ENCODE assay signal across 17 mouse cellular contexts in the genomic region with DNA sequence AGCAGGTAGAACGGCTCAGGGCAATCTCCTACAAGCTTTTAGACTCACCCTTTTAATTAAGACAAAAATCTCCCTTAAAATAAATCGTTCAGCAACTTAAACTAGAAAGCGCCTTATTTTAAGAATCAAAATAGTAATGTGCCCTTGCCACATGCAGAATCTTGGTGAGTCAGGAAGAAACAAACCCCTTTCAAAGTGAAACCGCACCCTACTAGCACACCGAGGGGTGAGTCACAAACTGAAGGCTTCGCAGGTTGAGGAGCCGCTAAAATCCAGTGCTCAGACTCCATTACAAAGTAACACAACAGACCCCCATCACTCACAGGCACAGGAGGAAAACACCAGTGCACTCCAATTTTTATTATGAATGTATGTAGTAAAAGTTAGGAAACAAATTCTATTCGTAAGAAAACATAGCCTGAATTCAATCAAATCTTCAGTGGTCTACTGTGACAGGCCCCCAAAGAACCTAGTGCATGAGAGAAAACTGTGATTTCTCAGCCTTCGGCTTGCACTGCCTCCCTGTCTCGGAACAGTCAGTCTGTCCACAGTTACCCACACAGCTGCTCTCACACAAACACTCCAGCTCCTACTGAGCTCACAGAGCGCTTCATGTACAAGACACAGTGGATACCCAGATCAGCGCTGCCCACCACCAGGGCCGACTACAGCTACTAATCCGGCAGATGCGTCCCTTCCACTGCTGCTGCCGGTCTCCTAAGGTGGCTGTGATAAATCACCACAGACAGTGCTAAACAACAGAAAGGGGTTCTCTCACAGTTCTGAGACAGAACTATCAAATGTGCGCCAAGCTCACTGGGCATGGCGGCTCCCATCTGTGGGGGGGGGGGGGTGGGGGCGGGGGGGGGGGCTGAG. TPM values are rescaled to one million over a fixed set of nuclear protein-coding genes. Genes with fewer than 3 reads are reported as not detected.
A peak's percentile ranks its signal among the peaks of the same experiment; 100 is the strongest.
DNase-seq lines count a peak whose midpoint lies in the region; ATAC-seq lines count a peak whose summit lies in the region.
"Had no signal": no experiment of that assay in that cellular context is flagged by ENCODE, and none has a peak within 500 bp of the region (broad histone marks: within the 10 kb centered on the region; RNA-seq: fewer than 3 reads in every experiment).

No protein-coding gene starts in this region.

- no peaks in the 10 kb centered on the region for H3K27me3 ChIP-seq in liver, embryonic 11.5 days (replicated peaks; ENCODE audit: control insufficient read depth, insufficient read depth, low read length)
- H3K27me3 ChIP-seq: heart, embryonic 15.5 days; limb, embryonic 12.5 days had no signal

- no peak overlapping the region for H3K4me3 ChIP-seq in liver, embryonic 11.5 days (ENCODE audit: low read depth, low read length)
- H3K4me3 ChIP-seq: heart, embryonic 15.5 days; limb, embryonic 12.5 days had no signal

- ATAC-seq in CD4-positive, CD25-positive, alpha-beta regulatory T cell, adult 4 months, result peak; percentile 63
- ATAC-seq in liver, embryonic 11.5 days (replicated peaks; ENCODE audit: low FRiP score), result no peak
- ATAC-seq: intestine, embryonic 16.5 days had no signal

- no peaks in the 10 kb centered on the region for H3K36me3 ChIP-seq in liver, embryonic 11.5 days (ENCODE audit: control insufficient read depth, insufficient read depth, low read length)
- H3K36me3 ChIP-seq: heart, embryonic 15.5 days had no signal

- H3K27ac ChIP-seq in liver, embryonic 11.5 days (ENCODE audit: low read depth, low read length), result no peak overlapping the region
- H3K27ac ChIP-seq: heart, embryonic 15.5 days; limb, embryonic 12.5 days had no signal

- H3K4me2 ChIP-seq in liver, embryonic 11.5 days, result no peak overlapping the region
- H3K4me2 ChIP-seq: heart, embryonic 15.5 days; limb, embryonic 12.5 days had no signal

- no peaks in the 10 kb centered on the region for H3K4me1 ChIP-seq in liver, embryonic 11.5 days (replicated peaks; ENCODE audit: control insufficient read depth, insufficient read depth, low read length)

- H3K9me3 ChIP-seq in liver, embryonic 11.5 days (ENCODE audit: control insufficient read depth, low read length), result no peaks in the 10 kb centered on the region
- H3K9me3 ChIP-seq: heart, embryonic 15.5 days; limb, embryonic 12.5 days had no signal

- H3K9ac ChIP-seq in liver, embryonic 11.5 days (ENCODE audit: low read depth, low read length), result no peak overlapping the region
- H3K9ac ChIP-seq: heart, embryonic 15.5 days; limb, embryonic 12.5 days had no signal

- WGBS in liver, embryonic 11.5 days, result 76% methylated on average over 17 of the region's 19 CpGs

- DNase-seq in embryo, embryonic 10 days (ENCODE audit: low spot score), result peak; percentile 45
- DNase-seq in embryo, embryonic 9.5 days (ENCODE audit: extremely low spot score), result no peak
- DNase-seq in layer of hippocampus, adult 9-11 months, result peak; percentile 34
- no peak for DNase-seq in layer of hippocampus, postnatal 25 days (ENCODE audit: extremely low spot score in 1 of 2, low spot score in 1 of 2)
- peak; percentile 27 to 50 for DNase-seq in natural killer cell, adult 2 months (ENCODE audit: low spot score in 2 of 2)
- DNase-seq in testis, postnatal 10 days (ENCODE audit: low spot score), result no peak
- DNase-seq in liver, embryonic 11.5 days (ENCODE audit: low spot score), result no peak
- DNase-seq: adrenal gland, postnatal 10 days; B cell, adult 2 months; cerebellum, adult 11 months; gastrocnemius, postnatal 14 days; lung, adult 2 months; thymus, postnatal 36 days had no signal

RNA-seq across cellular contexts. Expression of gene Auh, which starts 46.2 kb away (rescaled TPM):
- total RNA-seq in layer of hippocampus, postnatal 25 days (2021), result 100 to 1,000 TPM; 104 to 110 TPM
- 10 to 100 TPM; 32.7 to 47.4 TPM for polyA plus RNA-seq in CD4-positive, CD25-positive, alpha-beta regulatory T cell, adult 4 months (2017; shearing (Covaris generic))
- 35.4 and 36.4 TPM in 2 replicates for polyA plus RNA-seq in liver, embryonic 11.5 days (2014; fragmentation: Nextera tagmentation; extraction: Ambion mirVana)

Comparison
In these comparisons a context has a peak if more than half of its experiments do, and no peak if none do; other contexts are left out.
1. DNase-seq: peak in embryo, embryonic 10 days (single experiment), layer of hippocampus, adult 9-11 months (single experiment) and natural killer cell, adult 2 months (2 of 2); none in embryo, embryonic 9.5 days (single experiment), layer of hippocampus, postnatal 25 days (0 of 2), testis, postnatal 10 days (single experiment) and liver, embryonic 11.5 days (single experiment).